Mouse (Mus musculus): Measurements from ENCODE around the gene Ccl21b. TPM values are rescaled to one million over a fixed set of nuclear protein-coding genes. Genes with fewer than 3 reads are reported as not detected.

Gene Ccl21b
- polyA plus RNA-seq (2012; rRNA removed): not detected in 2 replicates

DNA sequence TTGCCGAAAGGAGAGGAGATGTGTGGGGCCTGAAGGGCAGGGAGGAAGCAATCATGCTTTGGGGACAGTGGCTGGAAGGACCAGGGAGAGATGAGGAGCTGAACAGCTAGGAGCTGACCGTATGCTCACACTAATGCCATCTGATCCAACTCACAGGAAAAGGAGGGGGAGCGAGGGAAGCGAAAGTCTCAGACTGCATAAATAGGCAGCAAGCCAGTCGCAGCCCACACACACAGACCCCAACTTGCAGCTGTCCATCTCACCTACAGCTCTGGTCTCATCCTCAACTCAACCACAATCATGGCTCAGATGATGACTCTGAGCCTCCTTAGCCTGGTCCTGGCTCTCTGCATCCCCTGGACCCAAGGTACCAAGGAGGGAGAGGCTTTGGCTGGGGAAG is at the start of gene Ccl21b:
TSS of gene Ccl21b (plus strand) at position 301 of the 400 bp plus-strand sequence.

GRCm38 (mm10) chr4:42240339-42240738 is 15.2 kb upstream of the Ccl21b start, which contains the start of gene Gm10600:
Gm10600 (plus strand) TSS chr4:42240639.

GRCm38 (mm10) chr4:42293967-42294366 is 38.4 kb downstream of the Ccl21b start, which contains the start of gene Gm21953:
Gm21953 (plus strand) TSS chr4:42294267.

Other genes with a start within 250 kb of the Ccl21b start
- gene Gm21093, start 221.0 kb upstream of the Ccl21b start, polyA plus RNA-seq (2012; rRNA removed): 0.04 and 0.07 TPM in 2 replicates
- not detected in 2 replicates for gene Gm3893, start 164.6 kb upstream of the Ccl21b start, polyA plus RNA-seq (2012; rRNA removed)
- gene Gm13304, start 140.9 kb upstream of the Ccl21b start, polyA plus RNA-seq (2012; rRNA removed): 0.19 TPM in 1 of 2 replicates, not detected in the other
- gene Gm13306, start 102.3 kb upstream of the Ccl21b start, polyA plus RNA-seq (2012; rRNA removed): not detected in 2 replicates
- 0.24 and 0.52 TPM in 2 replicates for gene Gm13305, start 87.2 kb upstream of the Ccl21b start, polyA plus RNA-seq (2012; rRNA removed)
- gene Gm10600, start 15.1 kb upstream of the Ccl21b start, polyA plus RNA-seq (2012; rRNA removed): not detected in 2 replicates
- gene Gm21953, start 38.5 kb downstream of the Ccl21b start, polyA plus RNA-seq (2012; rRNA removed): not detected in 2 replicates
- 0.08 TPM in 1 of 2 replicates, not detected in the other for gene Fam205a3, start 62.6 kb downstream of the Ccl21b start, polyA plus RNA-seq (2012; rRNA removed)
- not detected in 2 replicates for gene Gm21586, start 183.6 kb downstream of the Ccl21b start, polyA plus RNA-seq (2012; rRNA removed)
- gene Gm2163, start 211.0 kb downstream of the Ccl21b start, polyA plus RNA-seq (2012; rRNA removed): 0.07 and 0.27 TPM in 2 replicates